Mouse (Mus musculus) heart, adult 2 months (tissue): ENCODE measurements around the gene Hyal3. TPM values are rescaled to one million over a fixed set of nuclear protein-coding genes. Genes with fewer than 3 reads are reported as not detected.
A peak's percentile ranks its signal among the peaks of the same experiment; 100 is the strongest.

Experiments used
- DNase-seq, 2 experiments: peaks; one replicate each; pipeline ENCODE4 v3.0.0; 2021
- H3K27ac ChIP-seq: fragments of 200-600 bp; 2 replicates; pipeline ENCODE4 v1.8.1; 2022
- H3K27me3 ChIP-seq: fragments of 200-500 bp; 2 replicates; pipeline ENCODE4 v1.6.1; 2012; ENCODE audit warnings: mild to moderate bottlenecking, low read length, inconsistent platforms, mixed read lengths; ENCODE audit not compliant: control insufficient read depth, insufficient read depth
- H3K36me3 ChIP-seq: fragments of 200-500 bp; 2 replicates; pipeline ENCODE4 v1.6.1; 2012; ENCODE audit warnings: low read length, inconsistent platforms; ENCODE audit not compliant: control insufficient read depth, insufficient read depth
- H3K4me1 ChIP-seq: fragments of 200-500 bp; 2 replicates; pipeline ENCODE4 v1.6.1; 2011; ENCODE audit warnings: low read length; ENCODE audit not compliant: control insufficient read depth, insufficient read depth
- H3K4me3 ChIP-seq: fragments of 200-600 bp; 2 replicates; pipeline ENCODE4 v1.8.1; 2022
- H3K79me2 ChIP-seq: fragments of 200-500 bp; replicated peaks from 2 replicates; pipeline ENCODE4 v1.6.1; 2012; ENCODE audit warnings: mild to moderate bottlenecking, inconsistent platforms, low read length, moderate library complexity, mixed read lengths; ENCODE audit not compliant: control insufficient read depth, insufficient read depth
- H3K9ac ChIP-seq: fragments of 200-500 bp; 2 replicates; pipeline ENCODE4 v1.6.1; 2012; ENCODE audit warnings: low read depth, mild to moderate bottlenecking, control low read depth, inconsistent platforms, low read length, mixed read lengths
- CTCF ChIP-seq: fragments of 200-600 bp; IDR thresholded peaks from 2 replicates; pipeline ENCODE4 v1.8.1; 2022; ENCODE audit warnings: antibody characterized with exemption, mild to moderate bottlenecking, moderate library complexity
- EP300 ChIP-seq: fragments of 200-500 bp; IDR thresholded peaks from 2 replicates; pipeline ENCODE4 v1.6.1; 2011; ENCODE audit warnings: low read depth, low read length, control low read depth; ENCODE audit not compliant: insufficient read depth
- POLR2A ChIP-seq: fragments of 200-500 bp; IDR thresholded peaks from 2 replicates; pipeline ENCODE4 v1.6.1; 2011; ENCODE audit warnings: mild to moderate bottlenecking, low read depth, low read length, control low read depth; ENCODE audit not compliant: insufficient read depth
- WGBS: fragments of 180-500 bp; shearing (Covaris S2); methylation state at CpG from one replicate; pipeline ENCODE4 v1.1.7; 2018; 5-methylcytosine and 5-hydroxymethylcytosine counted together
- intact Hi-C: fragments of 180-260 bp; cut with DNase I; formaldehyde crosslinking; loops from one replicate; pipeline ENCODE4 v1.15.1; 2025
- polyA plus RNA-seq: library from polyadenylated mRNA; depleted of rRNA; stranded (reverse); fragments of >200 nt; gene quantifications from 2 replicates; pipeline ENCODE4 v1.2.3, GENCODE M21; 2012
- total RNA-seq, 2 experiments: library from RNA; stranded (reverse); gene quantifications; 2 replicates each; pipeline ENCODE4 v1.2.3; 2021

Gene Hyal3
- total and polyA plus RNA-seq, 3 experiments = 0.29 to 0.34 (median 0.31) TPM

DNA sequence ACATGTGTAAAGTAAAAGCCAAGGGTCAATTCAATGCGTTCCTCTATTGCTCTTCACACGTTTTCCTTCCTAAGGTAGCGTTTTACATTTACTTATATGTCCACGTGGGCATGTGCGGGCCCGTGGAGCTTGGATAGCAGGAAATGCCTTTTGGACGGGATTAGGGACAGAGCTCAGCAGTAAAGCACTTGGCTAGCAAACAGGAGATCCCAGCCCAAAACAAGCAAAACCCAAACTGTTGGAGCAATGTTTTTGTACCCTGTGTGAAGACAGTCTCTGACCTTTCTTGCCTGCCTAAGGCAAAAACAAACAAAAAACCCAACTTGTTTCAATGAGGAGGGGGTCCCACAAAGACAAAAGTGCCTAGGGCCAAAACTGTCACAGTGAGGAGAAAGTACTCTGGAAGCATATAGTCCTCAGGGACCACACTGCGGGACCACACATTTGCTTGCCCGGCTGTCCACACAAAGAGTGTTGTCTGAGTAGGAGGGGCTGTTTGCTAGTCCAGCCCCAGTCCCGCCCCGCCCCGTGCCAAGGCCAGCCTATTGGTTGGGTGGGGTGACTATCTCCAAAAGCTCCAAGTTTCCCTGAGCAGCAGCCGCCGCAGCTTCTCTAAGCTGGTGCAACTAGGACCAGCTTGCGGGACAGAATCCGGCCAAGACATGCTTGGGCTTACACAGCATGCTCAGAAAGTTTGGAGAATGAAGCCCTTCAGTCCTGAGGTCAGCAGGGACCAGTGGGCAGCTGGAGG is 4.1 kb upstream of the Hyal3 start, which contains the start of gene Hyal1:
Hyal1 (plus strand) TSS at position 571 of the 751 bp plus-strand sequence.
- 14% methylated on average over 16 of the region's 16 CpGs for WGBS
- H3K27ac ChIP-seq = peak within 1 kb of the TSS; percentile 79

DNA sequence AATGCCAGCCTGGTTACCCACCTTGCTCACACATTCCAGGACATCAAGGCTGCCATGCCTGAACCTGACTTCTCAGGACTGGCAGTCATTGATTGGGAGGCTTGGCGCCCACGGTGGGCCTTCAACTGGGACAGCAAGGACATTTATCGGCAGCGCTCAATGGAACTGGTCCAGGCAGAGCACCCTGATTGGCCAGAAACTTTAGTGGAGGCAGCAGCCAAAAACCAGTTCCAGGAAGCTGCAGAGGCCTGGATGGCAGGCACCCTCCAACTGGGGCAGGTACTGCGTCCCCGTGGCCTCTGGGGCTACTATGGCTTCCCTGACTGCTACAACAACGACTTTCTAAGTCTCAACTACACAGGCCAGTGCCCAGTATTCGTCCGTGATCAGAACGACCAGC is 2.7 kb upstream of the Hyal3 start:
- Histone ChIP-seq H3K27me3 (no peaks in the 10 kb centered on the region), H3K4me3 (no peak overlapping the region), H3K9ac (no peak overlapping the region), H3K36me3 (no peaks in the 10 kb centered on the region), H3K79me2 (no peaks in the 10 kb centered on the region), H3K4me1 (peaks cover 15% of the 10 kb centered on the region), H3K27ac (no peak overlapping the region)
- TF ChIP-seq CTCF (no peak), POLR2A (no peak), EP300 (no peak)
- WGBS = 86% methylated on average over 10 of the region's 10 CpGs
- no peak for DNase-seq
- intact Hi-C loops = no loop called here

More for the DNA sequence above, 4.1 kb upstream of the Hyal3 start, which contains the start of gene Hyal1:
- Histone ChIP-seq H3K4me3 (peak within 1 kb of the TSS; percentile 52), H3K27me3 (no peaks in the 10 kb centered on the region), H3K4me1 (peaks cover 20% of the 10 kb centered on the region), H3K36me3 (no peaks in the 10 kb centered on the region), H3K79me2 (no peaks in the 10 kb centered on the region), H3K9ac (peak within 1 kb of the TSS; percentile 77)
- peak; percentile 84 to 85 for DNase-seq
- intact Hi-C loops = no loop called here
- TF ChIP-seq EP300 (0 out of 2 replicates have a peak, but pooled peaks have one; percentile 7), CTCF (no peak), POLR2A (peak; percentile 94)

DNA sequence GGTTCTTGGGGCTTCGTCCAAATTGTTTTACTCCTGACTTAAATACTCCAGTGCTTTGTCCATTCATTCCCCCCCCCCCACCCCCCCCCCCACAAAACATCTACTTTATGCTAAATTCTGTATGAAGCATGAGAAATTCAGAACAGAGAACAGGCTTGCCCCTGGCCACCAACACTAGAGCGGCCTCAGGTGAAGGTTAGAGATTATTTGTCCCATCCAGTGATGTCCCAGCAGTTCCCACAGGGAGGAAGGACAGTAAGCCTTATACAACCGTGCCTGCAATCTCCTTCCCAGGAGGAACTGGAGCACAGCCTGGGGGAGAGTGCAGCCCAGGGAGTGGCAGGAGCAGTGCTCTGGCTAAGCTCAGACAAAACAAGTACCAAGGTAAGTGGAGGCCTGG is 2.0 kb upstream of the Hyal3 start, which contains the start of gene Naa80:
Naa80 (plus strand) TSS at position 301 of the 400 bp plus-strand sequence.
- 74% methylated on average over 3 of the region's 3 CpGs for WGBS
- no peak within 1 kb of the TSS for H3K4me3 ChIP-seq
- H3K36me3 ChIP-seq = no peaks in the 10 kb centered on the region
- H3K27me3 ChIP-seq = no peaks in the 10 kb centered on the region
- DNase-seq = no peak
- peaks cover 15% of the 10 kb centered on the region for H3K4me1 ChIP-seq
- H3K9ac ChIP-seq = no peak within 1 kb of the TSS
- no peak within 1 kb of the TSS; the same call in 1 of the 2 replicates for H3K27ac ChIP-seq
- TF ChIP-seq CTCF = no peak
- no peak for TF ChIP-seq POLR2A
- no peak for TF ChIP-seq EP300
- intact Hi-C loops = no loop called here
- H3K79me2 ChIP-seq = no peaks in the 10 kb centered on the region

DNA sequence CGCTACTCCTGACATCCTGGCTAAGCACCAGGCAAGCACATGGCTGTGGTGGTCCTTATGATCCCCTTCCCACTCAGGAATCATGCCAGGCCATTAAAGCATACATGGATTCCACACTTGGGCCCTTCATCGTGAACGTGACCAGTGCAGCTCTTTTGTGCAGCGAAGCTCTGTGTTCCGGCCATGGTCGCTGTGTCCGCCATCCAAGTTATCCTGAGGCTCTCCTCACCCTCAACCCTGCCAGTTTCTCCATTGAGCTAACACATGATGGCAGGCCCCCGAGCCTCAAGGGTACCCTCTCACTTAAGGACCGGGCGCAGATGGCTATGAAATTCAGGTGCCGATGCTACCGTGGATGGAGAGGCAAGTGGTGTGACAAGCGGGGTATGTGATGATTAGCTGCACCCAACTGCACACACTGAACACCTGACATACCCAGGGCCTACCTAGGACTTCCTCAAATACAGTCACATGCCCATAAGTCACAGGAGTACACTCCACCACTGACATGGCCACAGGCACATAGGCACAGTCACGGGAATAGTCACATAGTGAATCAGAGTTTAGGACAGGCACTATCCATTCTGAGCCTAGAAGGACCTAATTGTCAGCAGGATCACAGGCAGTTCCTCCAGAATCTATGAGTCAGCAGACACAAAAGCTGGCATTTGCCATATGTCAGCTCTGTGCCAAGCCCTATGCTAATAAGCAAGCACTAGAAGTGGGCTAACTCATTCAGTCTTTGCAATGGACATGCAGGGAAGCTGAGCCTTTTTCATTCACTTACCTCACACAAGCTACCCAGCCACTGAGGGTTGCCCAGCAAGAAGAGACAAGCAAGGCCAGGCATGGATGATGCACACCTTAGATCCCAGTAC is 1.4 kb upstream of the Hyal3 start:
- Histone ChIP-seq H3K36me3 (no peaks in the 10 kb centered on the region), H3K9ac (no peak overlapping the region), H3K27me3 (no peaks in the 10 kb centered on the region), H3K4me3 (no peak overlapping the region), H3K27ac (peak overlapping the region; percentile 95; the same call in 1 of the 2 replicates), H3K4me1 (peaks cover 15% of the 10 kb centered on the region), H3K79me2 (no peaks in the 10 kb centered on the region)
- WGBS = 93% methylated on average over 14 of the region's 14 CpGs
- no peak for DNase-seq
- intact Hi-C loops = no loop called here
- TF ChIP-seq EP300 = no peak
- TF ChIP-seq CTCF = no peak
- no peak for TF ChIP-seq POLR2A

DNA sequence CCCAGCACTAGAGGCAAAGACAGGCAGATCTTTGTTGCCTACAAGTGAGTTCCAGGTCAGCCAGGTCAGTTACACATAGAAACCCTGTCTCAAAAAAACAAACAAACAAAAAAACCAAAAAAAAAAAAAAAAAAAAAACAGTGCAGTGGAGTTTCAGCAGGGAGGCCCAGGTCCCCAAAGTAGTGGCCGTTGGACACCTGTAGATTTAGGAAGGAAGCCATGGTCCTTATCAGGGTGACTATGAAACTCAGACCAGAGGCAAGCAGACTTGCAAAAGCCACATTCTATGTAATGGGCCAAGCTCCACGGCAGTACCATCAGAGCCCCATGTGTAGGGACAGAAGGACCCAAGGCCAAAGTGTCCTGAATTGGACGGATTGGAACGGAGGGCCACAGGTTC is 966 bp downstream of the Hyal3 start:
- Histone ChIP-seq H3K4me1 (peaks cover 13% of the 10 kb centered on the region), H3K4me3 (no peak overlapping the region), H3K36me3 (no peaks in the 10 kb centered on the region), H3K9ac (no peak overlapping the region; the same call in 1 of the 2 replicates), H3K79me2 (no peaks in the 10 kb centered on the region), H3K27ac (peak overlapping the region; percentile 95), H3K27me3 (no peaks in the 10 kb centered on the region)
- TF ChIP-seq POLR2A (no peak), CTCF (no peak), EP300 (no peak)
- intact Hi-C loops = no loop called here
- DNase-seq = no peak
- WGBS = 74% methylated on average over 4 of the region's 4 CpGs
